Mouse (Mus musculus) thymus, postnatal 0 days (tissue): Measurements from ENCODE around the gene Slc25a22. TPM values are rescaled to one million over a fixed set of nuclear protein-coding genes. Genes with fewer than 3 reads are reported as not detected.

Source experiments
- polyA plus RNA-seq: library from polyadenylated mRNA; unstranded; fragments of >200 nt; fragmentation: Nextera tagmentation; extraction: Ambion mirVana; gene quantifications from 2 replicates; pipeline ENCODE4 v1.2.1, GENCODE M21; 2015

Slc25a22 gene
- polyA plus RNA-seq, 1 experiment from 2014 or later: 19.0 TPM

Other genes with a start within 250 kb of the Slc25a22 start
- 58.8 and 66.5 TPM in 2 replicates for gene Hras, start 243.9 kb downstream of the Slc25a22 start, polyA plus RNA-seq
- gene Lrrc56, start 243.7 kb downstream of the Slc25a22 start, polyA plus RNA-seq: 2.5 and 2.9 TPM in 2 replicates
- gene Lmntd2, start 223.8 kb downstream of the Slc25a22 start, polyA plus RNA-seq: 1.1 and 1.8 TPM in 2 replicates
- 19.7 and 20.6 TPM in 2 replicates for gene Rassf7, start 222.0 kb downstream of the Slc25a22 start, polyA plus RNA-seq
- 63.0 and 67.4 TPM in 2 replicates for gene Phrf1, start 209.1 kb downstream of the Slc25a22 start, polyA plus RNA-seq
- gene Irf7, start 171.4 kb downstream of the Slc25a22 start, polyA plus RNA-seq: 46.6 and 46.7 TPM in 2 replicates
- 0.42 and 0.73 TPM in 2 replicates for gene Cdhr5, start 161.1 kb downstream of the Slc25a22 start, polyA plus RNA-seq
- gene Sct, start 158.8 kb downstream of the Slc25a22 start, polyA plus RNA-seq: 3.9 and 5.0 TPM in 2 replicates
- gene Drd4, start 145.9 kb downstream of the Slc25a22 start, polyA plus RNA-seq: 0.33 and 0.40 TPM in 2 replicates
- gene Deaf1, start 110.2 kb downstream of the Slc25a22 start, polyA plus RNA-seq: 25.6 and 27.6 TPM in 2 replicates
- 43.0 and 45.6 TPM in 2 replicates for gene Tmem80, start 110.2 kb downstream of the Slc25a22 start, polyA plus RNA-seq
- gene Eps8l2, start 99.0 kb downstream of the Slc25a22 start, polyA plus RNA-seq: 8.1 and 10.4 TPM in 2 replicates
- gene Taldo1, start 45.7 kb downstream of the Slc25a22 start, polyA plus RNA-seq: 379 and 423 TPM in 2 replicates
- 52.1 and 53.8 TPM in 2 replicates for gene Gatd1, start 23.8 kb downstream of the Slc25a22 start, polyA plus RNA-seq
- 0.24 and 0.26 TPM in 2 replicates for gene Cend1, start 8.4 kb downstream of the Slc25a22 start, polyA plus RNA-seq
- gene Pidd1, start 6.1 kb upstream of the Slc25a22 start, polyA plus RNA-seq: 13.2 and 14.2 TPM in 2 replicates
- 2,028 and 2,062 TPM in 2 replicates for gene Rplp2, start 9.5 kb upstream of the Slc25a22 start, polyA plus RNA-seq
- 49.2 and 50.5 TPM in 2 replicates for gene Pnpla2, start 17.3 kb upstream of the Slc25a22 start, polyA plus RNA-seq
- 6.1 and 8.9 TPM in 2 replicates for gene Cracr2b, start 23.2 kb upstream of the Slc25a22 start, polyA plus RNA-seq
- gene Cd151, start 29.5 kb upstream of the Slc25a22 start, polyA plus RNA-seq: 11.7 and 13.0 TPM in 2 replicates
- gene Polr2l, start 37.2 kb upstream of the Slc25a22 start, polyA plus RNA-seq: 73.5 and 85.3 TPM in 2 replicates
- 24.7 and 28.5 TPM in 2 replicates for gene Tspan4, start 37.3 kb upstream of the Slc25a22 start, polyA plus RNA-seq
- gene Chid1, start 102.0 kb upstream of the Slc25a22 start, polyA plus RNA-seq: 20.3 and 25.4 TPM in 2 replicates
- gene Ap2a2, start 124.3 kb upstream of the Slc25a22 start, polyA plus RNA-seq: 39.4 and 40.1 TPM in 2 replicates
- gene Muc6, start 217.4 kb upstream of the Slc25a22 start, polyA plus RNA-seq: 0.09 and 0.13 TPM in 2 replicates